Mouse (Mus musculus) WW6 (cell line): ENCODE measurements around the gene Pid1.

Experiments
- DNase-seq: peaks from one replicate; pipeline ENCODE4 v3.0.0-alpha.2; 2013; ENCODE audit warnings: low read depth, low spot score

Gene Pid1

GRCm38 (mm10) chr1:84186756-84187437 lies 177.1 kb downstream of the Pid1 start:
- no peak for DNase-seq

- no peak for DNase-seq
Measured at GRCm38 (mm10) chr1:84177696-84178095, 186.3 kb downstream of the Pid1 start.

GRCm38 (mm10) chr1:84177033-84177432 lies 186.9 kb downstream of the Pid1 start:
- no peak for DNase-seq

- no peak for DNase-seq
Measured at GRCm38 (mm10) chr1:84172941-84173340, 191.0 kb downstream of the Pid1 start.

- no peak for DNase-seq
Measured at GRCm38 (mm10) chr1:84157790-84158189, 206.2 kb downstream of the Pid1 start.

GRCm38 (mm10) chr1:84155585-84155930 lies 208.4 kb downstream of the Pid1 start:
- no peak for DNase-seq

- no peak for DNase-seq
Measured at GRCm38 (mm10) chr1:84154725-84155584, 209.0 kb downstream of the Pid1 start.

GRCm38 (mm10) chr1:84153943-84154342 lies 210.0 kb downstream of the Pid1 start:
- DNase-seq, result peak; percentile 55

GRCm38 (mm10) chr1:84141561-84141960 lies 222.4 kb downstream of the Pid1 start:
- DNase-seq, result no peak

GRCm38 (mm10) chr1:84132451-84132850 lies 231.5 kb downstream of the Pid1 start:
- no peak for DNase-seq

- no peak for DNase-seq
Measured at GRCm38 (mm10) chr1:84131799-84132198, 232.2 kb downstream of the Pid1 start.

- no peak for DNase-seq
Measured at GRCm38 (mm10) chr1:84128510-84128909, 235.5 kb downstream of the Pid1 start.

- no peak for DNase-seq
Measured at GRCm38 (mm10) chr1:84119306-84119705, 244.7 kb downstream of the Pid1 start.

GRCm38 (mm10) chr1:84106756-84107155 lies 257.2 kb downstream of the Pid1 start:
- no peak for DNase-seq

GRCm38 (mm10) chr1:84102052-84102451 lies 261.9 kb downstream of the Pid1 start:
- no peak for DNase-seq

GRCm38 (mm10) chr1:84097398-84097797 lies 266.6 kb downstream of the Pid1 start:
- no peak for DNase-seq

- no peak for DNase-seq
Measured at GRCm38 (mm10) chr1:84093291-84093690, 270.7 kb downstream of the Pid1 start.

GRCm38 (mm10) chr1:84089664-84090063 lies 274.3 kb downstream of the Pid1 start:
- no peak for DNase-seq

GRCm38 (mm10) chr1:84087957-84088356 lies 276.0 kb downstream of the Pid1 start:
- no peak for DNase-seq

- DNase-seq, result no peak
Measured at GRCm38 (mm10) chr1:84087325-84087724, 276.7 kb downstream of the Pid1 start.

- no peak for DNase-seq
Measured at GRCm38 (mm10) chr1:84086486-84086885, 277.5 kb downstream of the Pid1 start.

GRCm38 (mm10) chr1:84085361-84085760 lies 278.6 kb downstream of the Pid1 start:
- no peak for DNase-seq

GRCm38 (mm10) chr1:84079566-84079965 lies 284.4 kb downstream of the Pid1 start:
- no peak for DNase-seq
